Mouse (Mus musculus) forebrain, embryonic 11.5 days (tissue): ENCODE data around the gene Tmem30b. TPM values are rescaled to one million over a fixed set of nuclear protein-coding genes. Genes with fewer than 3 reads are reported as not detected.
A peak's percentile ranks its signal among the peaks of the same experiment; 100 is the strongest.

Experiments used
- ATAC-seq: fragments of 200-750 bp; cut with Nextera tagmentation; replicated peaks from 2 replicates; pipeline ENCODE4 v1.8.0; 2017; ENCODE audit warnings: moderate TSS enrichment; ENCODE audit not compliant: low FRiP score
- DNase-seq: peaks from one replicate; pipeline ENCODE4 v3.0.0-alpha.2; 2017; ENCODE audit warnings: low spot score
- H3K27ac ChIP-seq: fragments of 300-500 bp; sonication (generic); 2 replicates; pipeline ENCODE4 v1.5.1; 2014; ENCODE audit warnings: low read depth, low read length
- H3K27me3 ChIP-seq: fragments of 300-500 bp; sonication (generic); 2 replicates; pipeline ENCODE4 v1.6.1; 2014; ENCODE audit warnings: mild to moderate bottlenecking, low read length, mixed read lengths; ENCODE audit not compliant: control insufficient read depth, insufficient read depth
- H3K36me3 ChIP-seq: fragments of 300-500 bp; sonication (generic); 2 replicates; pipeline ENCODE4 v1.6.1; 2014; ENCODE audit warnings: mild to moderate bottlenecking, low read length, moderate library complexity, mixed read lengths; ENCODE audit not compliant: control insufficient read depth, insufficient read depth
- H3K4me1 ChIP-seq: fragments of 300-500 bp; sonication (generic); replicated peaks from 2 replicates; pipeline ENCODE4 v1.6.1; 2014; ENCODE audit warnings: low read length, mixed read lengths; ENCODE audit not compliant: control insufficient read depth, insufficient read depth
- H3K4me2 ChIP-seq: fragments of 300-500 bp; sonication (generic); 2 replicates; pipeline ENCODE4 v1.6.1; 2014; ENCODE audit warnings: low read depth, mild to moderate bottlenecking, low read length, moderate library complexity, mixed read lengths; ENCODE audit not compliant: severe bottlenecking
- H3K4me3 ChIP-seq: fragments of 300-500 bp; sonication (generic); 2 replicates; pipeline ENCODE4 v1.5.1; 2014; ENCODE audit warnings: low read depth, low read length
- H3K9ac ChIP-seq: fragments of 300-500 bp; sonication (generic); 2 replicates; pipeline ENCODE4 v1.6.1; 2014; ENCODE audit warnings: low read length
- H3K9me3 ChIP-seq: fragments of 300-500 bp; sonication (generic); 2 replicates; pipeline ENCODE4 v1.6.1; 2016; ENCODE audit warnings: low read length, mixed read lengths; ENCODE audit not compliant: control insufficient read depth
- WGBS: fragments of 180-500 bp; shearing (Covaris S2); extraction: QIAGEN DNeasy Blood & Tissue Kit; methylation state at CpG from one replicate; pipeline ENCODE4 v1.1.7; 2014; 5-methylcytosine and 5-hydroxymethylcytosine counted together
- polyA plus RNA-seq: library from polyadenylated mRNA; unstranded; fragments of >200 nt; fragmentation: Nextera tagmentation; extraction: Ambion mirVana; gene quantifications from 2 replicates; pipeline ENCODE4 v1.2.1, GENCODE M21; 2014

Gene Tmem30b
- polyA plus RNA-seq, 1 experiment from 2014 or later = 3.4 TPM

GRCm38 (mm10) chr12:73585241-73585801 lies 39.1 kb upstream of the Tmem30b start:
- H3K27me3 ChIP-seq = peaks cover 19% of the 10 kb centered on the region

GRCm38 (mm10) chr12:73584610-73585240 lies 38.5 kb upstream of the Tmem30b start, which contains the start of gene Prkch:
Gene Prkch, plus strand, starts transcription at chr12:73584796.
- Histone ChIP-seq H3K4me2 (peak within 1 kb of the TSS; percentile 81), H3K4me1 (peaks cover 7% of the 10 kb centered on the region; the same call in 1 of the 2 replicates), H3K27me3 (peaks cover 19% of the 10 kb centered on the region), H3K4me3 (peak within 1 kb of the TSS; percentile 61), H3K36me3 (no peaks in the 10 kb centered on the region), H3K27ac (no peak within 1 kb of the TSS), H3K9me3 (no peaks in the 10 kb centered on the region), H3K9ac (peak within 1 kb of the TSS; percentile 64)
- DNase-seq (peak; percentile 91), ATAC-seq (peak; percentile 89)
- 0% methylated on average over 53 of the region's 61 CpGs for WGBS

More at GRCm38 (mm10) chr12:73585241-73585801, 39.1 kb upstream of the Tmem30b start:
- DNase-seq (no peak), ATAC-seq (peak; percentile 59)
- Histone ChIP-seq H3K9ac (peak overlapping the region; percentile 64), H3K27ac (no peak overlapping the region), H3K36me3 (no peaks in the 10 kb centered on the region), H3K4me1 (peaks cover 7% of the 10 kb centered on the region; the same call in 1 of the 2 replicates), H3K4me3 (peak overlapping the region; percentile 61), H3K9me3 (no peaks in the 10 kb centered on the region), H3K4me2 (peak overlapping the region; percentile 81)
- under 1% methylated on average over 33 of the region's 33 CpGs for WGBS

GRCm38 (mm10) chr12:73583813-73584609 lies 37.8 kb upstream of the Tmem30b start:
- H3K27ac ChIP-seq = no peak overlapping the region
- H3K4me3 ChIP-seq = peak overlapping the region; percentile 61
- peaks cover 19% of the 10 kb centered on the region for H3K27me3 ChIP-seq
- H3K9me3 ChIP-seq = no peaks in the 10 kb centered on the region
- WGBS = 4% methylated on average over 33 of the region's 33 CpGs
- peak overlapping the region; percentile 64 for H3K9ac ChIP-seq
- peak overlapping the region; percentile 81 for H3K4me2 ChIP-seq
- H3K4me1 ChIP-seq = peaks cover 7% of the 10 kb centered on the region; the same call in 1 of the 2 replicates
- DNase-seq = no peak
- H3K36me3 ChIP-seq = no peaks in the 10 kb centered on the region
- peak; percentile 55 for ATAC-seq

GRCm38 (mm10) chr12:73583318-73583717 lies 37.1 kb upstream of the Tmem30b start:
- Histone ChIP-seq H3K9ac (no peak overlapping the region), H3K9me3 (no peaks in the 10 kb centered on the region), H3K36me3 (no peaks in the 10 kb centered on the region), H3K27me3 (peaks cover 19% of the 10 kb centered on the region), H3K4me1 (peaks cover 7% of the 10 kb centered on the region; the same call in 1 of the 2 replicates), H3K27ac (no peak overlapping the region), H3K4me2 (no peak overlapping the region), H3K4me3 (no peak overlapping the region)
- DNase-seq (no peak), ATAC-seq (no peak)
- 74% methylated on average over 9 of the region's 9 CpGs for WGBS

- ATAC-seq (no peak), DNase-seq (no peak)
- peaks cover 4% of the 10 kb centered on the region; the same call in 1 of the 2 replicates for H3K4me1 ChIP-seq
- no peak overlapping the region for H3K27ac ChIP-seq
- 76% methylated on average over 7 of the region's 7 CpGs for WGBS
- no peaks in the 10 kb centered on the region for H3K9me3 ChIP-seq
- no peak overlapping the region for H3K9ac ChIP-seq
- H3K4me2 ChIP-seq = no peak overlapping the region
- H3K36me3 ChIP-seq = no peaks in the 10 kb centered on the region
- H3K4me3 ChIP-seq = no peak overlapping the region
- peaks cover 11% of the 10 kb centered on the region for H3K27me3 ChIP-seq
Measured at GRCm38 (mm10) chr12:73580811-73581210, 34.6 kb upstream of the Tmem30b start.

- H3K4me3 ChIP-seq = no peak overlapping the region
- no peak for ATAC-seq
- 79% methylated on average over 6 of the region's 6 CpGs for WGBS
- no peaks in the 10 kb centered on the region for H3K36me3 ChIP-seq
- H3K9ac ChIP-seq = no peak overlapping the region
- H3K9me3 ChIP-seq = no peaks in the 10 kb centered on the region
- H3K27me3 ChIP-seq = 0 out of 2 replicates have a peak, but pooled peaks cover 2% of the 10 kb centered on the region
- no peak overlapping the region for H3K27ac ChIP-seq
- DNase-seq = no peak
- H3K4me2 ChIP-seq = no peak overlapping the region
- no peaks in the 10 kb centered on the region for H3K4me1 ChIP-seq
Measured at GRCm38 (mm10) chr12:73578141-73578540, 31.9 kb upstream of the Tmem30b start.

- no peak overlapping the region for H3K27ac ChIP-seq
- 87% methylated on average over 15 of the region's 15 CpGs for WGBS
Measured at GRCm38 (mm10) chr12:73574632-73575031, 28.4 kb upstream of the Tmem30b start.

GRCm38 (mm10) chr12:73565620-73565969 lies 19.4 kb upstream of the Tmem30b start:
- Histone ChIP-seq H3K4me1 (no peaks in the 10 kb centered on the region; the same call in 1 of the 2 replicates), H3K27me3 (no peaks in the 10 kb centered on the region), H3K27ac (no peak overlapping the region), H3K9ac (peak overlapping the region; percentile 39; the same call in 1 of the 2 replicates), H3K9me3 (no peaks in the 10 kb centered on the region), H3K4me3 (peak overlapping the region; percentile 16; the same call in 1 of the 2 replicates), H3K36me3 (no peaks in the 10 kb centered on the region), H3K4me2 (peak overlapping the region; percentile 44)
- DNase-seq = no peak
- WGBS = 66% methylated on average over 11 of the region's 11 CpGs
- no peak for ATAC-seq

More at GRCm38 (mm10) chr12:73574632-73575031, 28.4 kb upstream of the Tmem30b start:
- ATAC-seq = no peak
- H3K9me3 ChIP-seq = no peaks in the 10 kb centered on the region
- no peak overlapping the region for H3K9ac ChIP-seq
- 0 out of 2 replicates have a peak, but pooled peaks cover 2% of the 10 kb centered on the region for H3K27me3 ChIP-seq
- no peak for DNase-seq
- no peak overlapping the region for H3K4me2 ChIP-seq
- H3K4me1 ChIP-seq = no peaks in the 10 kb centered on the region
- H3K4me3 ChIP-seq = no peak overlapping the region
- no peaks in the 10 kb centered on the region for H3K36me3 ChIP-seq
